Mouse (Mus musculus): Measurements from ENCODE around the gene Lama4.

- TF ChIP-seq CTCF (IDR thresholded peaks at IDR 0.05; ENCODE audit: control insufficient read depth, insufficient read depth, insufficient replicate concordance, low read depth, low read length) (no peak), POLR2A (IDR thresholded peaks at IDR 0.05; ENCODE audit: control insufficient read depth, low read depth, low read length) (no peak)
Observed at GRCm38 (mm10) chr10:38994719-38995450, 29.6 kb downstream of the Lama4 start.

Data from testis, adult 2 months (tissue).